Mouse (Mus musculus) olfactory bulb, adult 2 months (tissue): Measurements from ENCODE around the gene Fbll1. TPM values are rescaled to one million over a fixed set of nuclear protein-coding genes. Genes with fewer than 3 reads are reported as not detected.
"Not testable (repeated sequence)": the region's sequence is repeated elsewhere in the genome, so short reads cannot be mapped to it uniquely, and the experiment has no call there.

Experiments used
- H3K27ac ChIP-seq: fragments of 200-500 bp; 2 replicates; pipeline ENCODE4 v1.5.1; 2012; ENCODE audit warnings: low read depth, low read length; ENCODE audit not compliant: insufficient read depth
- H3K4me1 ChIP-seq: fragments of 200-500 bp; 2 replicates; pipeline ENCODE4 v1.6.1; 2012; ENCODE audit warnings: low read length; ENCODE audit not compliant: control insufficient read depth, insufficient read depth
- H3K4me3 ChIP-seq: fragments of 200-500 bp; 2 replicates; pipeline ENCODE4 v1.5.1; 2012; ENCODE audit warnings: mild to moderate bottlenecking, low read depth, low read length, moderate library complexity; ENCODE audit not compliant: insufficient read depth
- CTCF ChIP-seq: fragments of 200-500 bp; IDR thresholded peaks from 2 replicates; pipeline ENCODE4 v1.5.1; 2012; ENCODE audit warnings: low read depth, mild to moderate bottlenecking, low read length, moderate library complexity; ENCODE audit not compliant: insufficient read depth
- POLR2A ChIP-seq: fragments of 200-500 bp; IDR thresholded peaks from 2 replicates; pipeline ENCODE4 v1.6.1; 2012; ENCODE audit warnings: mild to moderate bottlenecking, low read depth, low read length, moderate library complexity; ENCODE audit not compliant: insufficient read depth
- WGBS: fragments of 180-500 bp; shearing (Covaris S2); methylation state at CpG from one replicate; pipeline ENCODE4 v1.1.7; 2018; 5-methylcytosine and 5-hydroxymethylcytosine counted together
- polyA plus RNA-seq: library from polyadenylated mRNA; stranded (reverse); fragments of >200 nt; gene quantifications from 2 replicates; pipeline ENCODE4 v1.2.4, GENCODE M21; 2012; ENCODE audit warnings: low replicate concordance; ENCODE audit not compliant: missing spikeins, insufficient read depth, insufficient read length

Fbll1 gene
- polyA plus RNA-seq, 1 experiment: not detected

DNA sequence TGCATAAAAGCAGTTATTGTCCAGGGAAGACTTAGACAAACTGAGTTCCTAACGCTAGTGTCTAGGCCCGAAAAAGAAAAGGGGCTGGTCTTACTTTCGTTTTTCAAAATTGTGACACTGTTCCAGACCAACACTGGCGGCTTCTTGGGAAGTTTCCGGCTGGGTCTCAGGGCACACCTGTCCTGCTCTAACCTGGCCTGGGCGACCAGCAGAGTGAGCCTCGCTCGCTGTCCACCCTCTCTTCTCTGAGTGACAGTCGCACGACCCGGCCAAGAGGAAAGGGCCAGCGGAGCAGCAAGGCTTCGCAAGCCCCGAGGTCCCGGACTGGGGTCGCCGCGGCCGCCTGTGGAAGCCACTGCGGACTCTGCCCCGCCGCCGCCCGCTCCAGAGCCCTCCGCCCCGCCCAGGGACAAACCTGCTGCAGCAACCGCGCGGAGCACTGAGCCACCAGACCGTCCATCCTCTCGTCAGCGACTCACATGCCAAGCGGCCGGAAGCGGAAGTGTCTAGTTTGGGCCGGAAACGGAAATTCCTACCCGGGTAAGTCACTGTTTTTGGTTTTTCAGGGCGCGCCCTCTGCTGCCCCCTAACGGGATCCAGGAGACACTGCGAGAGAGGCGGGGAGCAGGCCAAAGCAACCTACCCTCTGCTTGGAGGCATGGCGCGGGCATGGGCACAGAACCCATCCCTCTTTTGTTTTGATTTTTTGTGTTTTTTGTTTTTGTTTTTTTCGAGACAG lies 35.5 kb upstream of the Fbll1 start, which contains the start of gene Rars:
Gene Rars (minus strand): TSS at position 485 of the 739 bp plus-strand sequence.
- 1% methylated on average over 46 of the region's 46 CpGs for WGBS
- no peak; the same call in 1 of the 2 replicates for TF ChIP-seq POLR2A
- peak; percentile 93 for TF ChIP-seq CTCF
- Histone ChIP-seq H3K4me1 (peaks cover 5% of the 10 kb centered on the region; the same call in 1 of the 2 replicates), H3K4me3 (peak within 1 kb of the TSS; percentile 89), H3K27ac (no peak within 1 kb of the TSS)

DNA sequence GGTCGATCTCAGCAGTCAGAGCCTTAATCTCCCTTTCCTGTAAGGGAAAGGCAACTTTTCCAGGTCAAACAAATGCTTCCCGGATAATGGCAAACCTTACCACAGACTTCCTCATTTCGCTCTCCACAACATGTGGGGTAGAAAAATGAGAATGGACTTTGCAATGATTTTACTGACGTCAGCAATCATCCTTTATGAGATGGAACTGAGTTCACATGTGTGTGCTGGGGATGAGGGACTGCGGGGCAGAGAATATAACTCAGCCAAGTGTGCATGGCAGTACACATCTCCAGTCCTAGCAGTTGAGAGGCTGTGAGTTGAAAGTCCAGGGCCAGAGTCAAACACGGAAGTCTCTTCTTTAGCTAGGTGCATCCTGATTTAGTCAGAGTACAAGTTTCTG lies 34.6 kb upstream of the Fbll1 start:
- Histone ChIP-seq H3K4me3 (no peak overlapping the region), H3K27ac (no peak overlapping the region), H3K4me1 (peaks cover 5% of the 10 kb centered on the region; the same call in 1 of the 2 replicates)
- 82% methylated on average over 6 of the region's 6 CpGs for WGBS
- TF ChIP-seq CTCF (no peak), POLR2A (no peak)

DNA sequence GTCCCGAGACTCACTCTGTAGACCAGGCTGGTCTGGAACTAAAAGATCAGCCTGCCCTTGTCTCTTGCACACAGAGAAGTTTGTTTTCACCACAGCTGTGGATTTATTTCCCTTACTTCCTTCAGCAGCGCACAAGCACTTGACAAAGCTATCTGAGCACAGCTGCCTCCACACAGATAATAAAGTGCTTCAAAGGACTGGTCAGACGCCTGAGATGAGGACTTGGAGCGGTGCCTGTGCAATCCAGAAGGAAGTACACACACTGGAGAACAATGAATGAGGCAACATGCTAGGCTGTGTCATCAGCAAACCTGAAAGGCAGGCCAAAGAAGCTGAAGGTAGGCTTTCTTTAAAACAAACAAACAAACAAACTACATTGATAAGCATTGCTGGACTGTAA lies 33.5 kb upstream of the Fbll1 start:
- Histone ChIP-seq H3K4me1 (peaks cover 5% of the 10 kb centered on the region; the same call in 1 of the 2 replicates), H3K27ac (no peak overlapping the region), H3K4me3 (no peak overlapping the region)
- TF ChIP-seq POLR2A: no peak
- no peak for TF ChIP-seq CTCF
- 72% methylated on average over 4 of the region's 4 CpGs for WGBS

GRCm38 (mm10) chr11:35827714-35828113 lies 29.0 kb upstream of the Fbll1 start:
- Histone ChIP-seq H3K4me1 (peaks cover 5% of the 10 kb centered on the region; the same call in 1 of the 2 replicates), H3K4me3 (no peak overlapping the region), H3K27ac (no peak overlapping the region)
- WGBS: 94% methylated on average over 6 of the region's 6 CpGs
- TF ChIP-seq POLR2A: no peak
- TF ChIP-seq CTCF: no peak

- TF ChIP-seq CTCF (no peak), POLR2A (no peak)
- Histone ChIP-seq H3K4me1 (no peaks in the 10 kb centered on the region), H3K4me3 (no peak overlapping the region), H3K27ac (no peak overlapping the region)
- WGBS: 89% methylated on average over 12 of the region's 12 CpGs
Observed at GRCm38 (mm10) chr11:35816316-35816715, 17.6 kb upstream of the Fbll1 start.

- Histone ChIP-seq H3K27ac (no peak overlapping the region), H3K4me3 (no peak overlapping the region), H3K4me1 (no peaks in the 10 kb centered on the region)
- TF ChIP-seq POLR2A (no peak), CTCF (no peak)
- WGBS: 75% methylated on average over 10 of the region's 10 CpGs
Observed at GRCm38 (mm10) chr11:35811458-35811857, 12.8 kb upstream of the Fbll1 start.

- Histone ChIP-seq H3K4me3 (no peak overlapping the region), H3K27ac (no peak overlapping the region), H3K4me1 (peaks cover 15% of the 10 kb centered on the region)
- no peak for TF ChIP-seq POLR2A
- TF ChIP-seq CTCF: no peak
- WGBS: 80% methylated on average over 5 of the region's 5 CpGs
Observed at GRCm38 (mm10) chr11:35801332-35801731, 2.6 kb upstream of the Fbll1 start.

GRCm38 (mm10) chr11:35798495-35798820 lies 226 bp downstream of the Fbll1 start:
- TF ChIP-seq CTCF: no peak
- TF ChIP-seq POLR2A: peak; percentile 88
- Histone ChIP-seq H3K4me1 (peaks cover 17% of the 10 kb centered on the region), H3K4me3 (peak overlapping the region; percentile 88), H3K27ac (peak overlapping the region; percentile 87)
- under 1% methylated on average over 23 of the region's 23 CpGs for WGBS

DNA sequence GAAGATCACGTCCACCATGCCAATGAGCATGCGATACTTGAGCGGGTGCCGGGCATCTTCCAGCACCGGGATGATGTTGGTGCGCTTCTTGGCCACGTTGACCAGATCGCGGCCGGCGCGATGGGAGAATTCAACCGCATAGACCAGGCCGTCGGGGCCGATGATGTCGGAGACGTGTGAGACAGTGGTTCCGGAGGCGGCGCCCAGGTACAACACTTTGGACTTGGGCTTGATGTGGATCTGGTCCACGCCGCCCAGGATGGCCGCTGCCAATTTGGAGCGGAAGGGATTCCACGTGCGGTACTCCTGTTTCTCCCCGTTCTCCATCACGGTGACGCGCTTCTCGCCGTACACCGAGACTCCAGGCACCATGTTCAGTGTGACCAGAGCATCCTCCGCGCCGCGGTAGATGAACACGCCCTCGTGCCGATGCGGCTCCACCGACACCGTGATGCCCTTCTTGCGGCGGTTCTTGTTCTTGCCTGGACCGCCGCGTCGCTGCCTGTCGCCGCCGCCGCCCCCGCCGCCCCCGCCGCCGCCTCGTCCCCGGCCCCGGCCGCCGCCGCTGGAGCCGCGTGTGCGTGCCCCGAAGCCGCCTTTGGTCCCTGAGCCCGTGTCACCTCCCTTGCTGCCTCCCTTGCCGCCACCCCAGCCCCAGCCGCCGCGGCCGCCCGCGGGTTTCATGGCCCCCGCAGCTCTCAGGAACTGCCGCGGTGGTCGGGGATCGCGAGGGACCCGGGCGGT lies 761 bp downstream of the Fbll1 start:
- WGBS: 1% methylated on average over 84 of the region's 86 CpGs
- H3K4me3 ChIP-seq: peak overlapping the region; percentile 88
- TF ChIP-seq CTCF (no peak), POLR2A (no peak)
- peaks cover 17% of the 10 kb centered on the region for H3K4me1 ChIP-seq
- peak overlapping the region; percentile 56; the same call in 1 of the 2 replicates for H3K27ac ChIP-seq

DNA sequence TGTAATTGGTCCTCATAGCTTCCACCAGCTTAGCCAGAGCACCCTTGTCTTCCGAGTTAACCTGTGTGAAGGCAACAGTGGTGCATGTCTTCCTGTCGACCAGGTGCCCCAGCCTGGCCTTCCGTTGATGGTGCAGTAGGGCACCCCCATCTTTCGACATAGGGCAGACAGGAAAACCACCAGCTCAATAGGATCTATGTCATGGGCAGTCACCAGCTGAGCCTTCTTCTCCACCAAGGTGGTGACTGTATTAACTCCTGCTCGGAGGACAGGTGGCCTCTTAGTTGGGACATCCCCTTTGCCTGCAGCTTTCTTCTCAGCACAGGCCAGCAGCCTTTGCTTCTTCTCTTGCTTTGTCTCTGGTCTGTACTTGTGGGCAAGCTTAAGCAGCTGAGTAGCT lies 5.9 kb downstream of the Fbll1 start:
- H3K4me3 ChIP-seq, H3K27ac ChIP-seq: not testable (repeated sequence)
- WGBS: 90% methylated on average over 5 of the region's 5 CpGs
- peaks cover 12% of the 10 kb centered on the region for H3K4me1 ChIP-seq
